Mouse (Mus musculus) monocyte, adult 2 months (primary cell): Measurements from ENCODE around the gene Wnt6.

Source experiments
- DNase-seq, 2 experiments: peaks; one replicate each; pipeline ENCODE4 v3.0.0; 2022; ENCODE audit warnings: low spot score in 2 of 2, low read depth in 1 of 2

Wnt6 gene

DNA sequence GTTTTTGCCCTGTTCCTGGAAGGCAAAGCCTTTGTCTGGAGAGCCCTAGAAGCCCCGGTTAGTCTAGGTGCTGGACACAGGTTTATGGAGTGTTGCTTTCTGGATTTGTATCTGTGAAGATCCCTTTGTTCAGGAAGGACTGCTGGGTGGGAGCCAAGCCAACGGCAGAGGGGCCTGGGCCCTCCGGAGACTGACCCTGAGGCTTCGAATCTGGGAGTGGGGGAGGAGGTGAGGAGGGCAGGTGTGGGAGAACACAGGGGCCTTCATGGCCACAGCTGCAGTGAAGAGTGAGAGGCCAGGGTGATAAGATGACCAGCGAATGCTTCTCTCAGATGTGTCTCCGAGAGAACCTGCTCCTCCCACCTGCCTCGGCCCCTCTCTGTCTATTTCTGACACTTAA is 2.4 kb downstream of the Wnt6 start:
- DNase-seq = no peak

DNA sequence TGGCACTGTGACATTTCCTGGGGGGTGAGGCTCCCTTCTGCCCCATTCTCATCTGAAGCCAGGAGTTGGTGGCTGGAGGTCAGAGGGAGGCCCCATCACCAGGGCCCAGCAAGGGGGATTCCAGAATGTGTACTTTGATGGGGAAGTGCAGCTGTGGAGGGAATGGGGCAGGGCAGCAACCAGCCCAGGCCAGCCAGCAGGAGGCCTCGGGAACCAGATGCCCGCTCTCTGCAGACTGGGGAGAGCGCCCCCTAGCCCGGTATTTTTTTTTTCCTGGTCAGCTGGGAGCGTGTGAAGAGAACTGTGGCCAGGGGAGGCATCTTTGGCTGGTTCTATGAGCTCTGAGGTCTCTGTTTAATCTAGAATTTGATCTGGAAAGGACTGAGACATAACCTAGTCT is 4.1 kb downstream of the Wnt6 start:
- DNase-seq = peak; percentile 38 to 69

DNA sequence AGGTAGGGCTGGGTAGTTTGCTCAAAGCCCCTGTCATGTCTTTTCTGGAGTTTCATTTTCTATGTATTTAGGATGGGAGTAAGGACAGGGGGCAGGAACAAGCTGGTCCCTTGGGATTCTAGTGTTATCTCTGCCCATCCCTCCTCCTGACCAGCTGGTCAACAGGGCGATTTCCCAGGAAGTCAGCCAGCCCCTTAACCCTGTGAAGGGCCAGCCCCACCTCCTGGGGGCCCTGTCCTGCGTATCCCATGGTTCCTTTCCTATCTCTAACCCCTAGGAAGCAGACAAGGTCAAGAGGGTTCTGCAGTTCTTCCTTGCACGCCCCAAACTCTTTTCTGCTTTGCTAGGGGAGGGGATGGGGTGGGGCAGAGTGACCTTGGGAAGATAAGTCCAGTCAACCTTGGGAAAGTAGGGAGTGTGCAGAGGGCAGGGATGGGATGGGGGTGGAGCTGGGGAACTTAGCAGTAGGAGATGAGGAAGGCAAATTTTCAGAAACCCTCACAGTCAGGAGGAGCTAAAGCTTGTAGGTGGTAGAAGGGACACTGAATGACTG is 7.3 kb downstream of the Wnt6 start:
- no peak for DNase-seq

DNA sequence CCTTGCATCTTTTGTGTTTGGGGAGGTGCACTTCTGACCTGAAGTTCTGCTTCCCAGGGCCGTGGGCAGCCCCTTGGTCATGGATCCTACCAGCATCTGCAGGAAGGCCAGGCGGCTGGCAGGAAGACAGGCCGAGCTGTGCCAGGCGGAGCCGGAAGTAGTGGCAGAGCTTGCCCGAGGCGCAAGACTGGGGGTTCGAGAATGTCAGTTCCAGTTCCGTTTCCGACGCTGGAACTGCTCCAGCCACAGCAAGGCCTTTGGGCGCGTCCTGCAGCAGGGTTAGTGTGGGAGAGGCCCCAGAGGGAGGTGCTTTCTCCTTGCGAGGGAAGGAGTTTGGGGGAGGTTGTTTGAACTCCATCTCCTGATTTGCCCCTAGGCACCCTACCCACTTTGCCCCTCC is 10.4 kb downstream of the Wnt6 start:
- peak; percentile 52 to 57 for DNase-seq

DNA sequence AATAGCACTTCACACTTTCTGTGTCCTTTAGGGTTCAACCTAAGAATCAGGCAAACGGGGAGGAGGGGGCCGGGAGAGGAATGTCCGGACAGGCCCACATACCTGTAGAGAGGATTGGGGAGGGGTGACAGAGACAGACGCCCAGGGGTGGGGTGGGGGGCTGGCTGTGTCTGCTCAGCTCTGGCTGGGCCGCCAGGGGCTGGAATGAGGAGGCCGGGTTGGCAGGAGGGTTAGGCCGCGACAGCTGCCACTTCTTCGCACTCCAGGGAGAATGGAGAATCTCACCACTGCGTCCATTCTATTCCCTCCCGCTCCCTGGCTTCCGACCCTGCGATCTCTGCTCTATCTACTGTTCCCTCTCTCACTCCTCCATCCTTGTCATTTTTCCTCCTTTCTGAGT is 11.9 kb downstream of the Wnt6 start:
- no peak for DNase-seq

DNA sequence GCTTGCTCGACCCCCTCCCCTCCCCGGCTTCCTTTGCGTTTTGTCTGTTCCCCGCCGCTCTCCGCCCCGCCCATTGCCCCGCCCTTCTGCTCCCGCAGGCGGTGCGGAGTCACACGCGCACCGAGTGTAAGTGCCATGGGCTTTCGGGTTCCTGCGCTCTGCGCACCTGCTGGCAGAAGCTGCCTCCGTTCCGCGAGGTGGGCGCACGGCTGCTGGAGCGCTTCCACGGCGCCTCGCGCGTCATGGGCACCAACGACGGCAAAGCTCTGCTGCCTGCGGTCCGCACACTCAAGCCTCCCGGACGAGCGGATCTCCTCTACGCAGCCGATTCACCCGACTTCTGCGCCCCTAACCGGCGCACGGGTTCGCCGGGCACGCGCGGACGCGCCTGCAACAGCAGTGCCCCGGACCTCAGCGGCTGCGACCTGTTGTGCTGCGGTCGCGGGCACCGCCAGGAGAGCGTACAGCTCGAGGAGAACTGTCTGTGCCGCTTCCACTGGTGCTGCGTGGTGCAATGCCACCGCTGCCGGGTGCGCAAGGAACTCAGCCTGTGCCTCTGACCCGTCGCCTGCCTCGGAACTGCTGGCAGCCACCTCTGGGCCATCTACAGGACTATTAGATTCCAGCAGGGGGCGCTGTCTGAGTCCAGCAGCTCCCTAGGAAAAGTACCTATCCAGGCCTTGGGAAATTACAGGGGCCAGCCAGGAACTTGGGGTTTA is 12.5 kb downstream of the Wnt6 start:
- DNase-seq = peak in 1 of 2 experiments; percentile 51

DNA sequence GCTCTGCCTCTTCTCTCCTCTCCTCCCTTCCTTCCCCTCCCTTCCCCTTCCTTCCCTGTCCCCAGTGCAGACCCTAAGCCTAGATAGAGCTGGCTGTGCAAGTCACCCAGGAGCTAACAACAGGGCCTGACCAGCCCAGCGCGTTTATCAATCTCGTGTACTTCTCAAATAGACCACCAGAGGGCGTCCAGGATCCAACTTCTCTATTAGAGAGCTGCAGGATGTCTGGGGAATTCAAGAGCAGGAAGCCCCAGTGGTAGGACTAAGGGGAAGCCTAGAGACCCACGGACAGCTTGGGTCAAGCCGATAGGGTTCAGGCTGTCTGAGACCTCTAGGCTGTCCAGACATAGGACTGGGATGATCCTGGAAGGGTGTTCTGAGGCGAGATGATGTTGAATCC is 16.2 kb downstream of the Wnt6 start:
- DNase-seq = peak; percentile 56 to 71

DNA sequence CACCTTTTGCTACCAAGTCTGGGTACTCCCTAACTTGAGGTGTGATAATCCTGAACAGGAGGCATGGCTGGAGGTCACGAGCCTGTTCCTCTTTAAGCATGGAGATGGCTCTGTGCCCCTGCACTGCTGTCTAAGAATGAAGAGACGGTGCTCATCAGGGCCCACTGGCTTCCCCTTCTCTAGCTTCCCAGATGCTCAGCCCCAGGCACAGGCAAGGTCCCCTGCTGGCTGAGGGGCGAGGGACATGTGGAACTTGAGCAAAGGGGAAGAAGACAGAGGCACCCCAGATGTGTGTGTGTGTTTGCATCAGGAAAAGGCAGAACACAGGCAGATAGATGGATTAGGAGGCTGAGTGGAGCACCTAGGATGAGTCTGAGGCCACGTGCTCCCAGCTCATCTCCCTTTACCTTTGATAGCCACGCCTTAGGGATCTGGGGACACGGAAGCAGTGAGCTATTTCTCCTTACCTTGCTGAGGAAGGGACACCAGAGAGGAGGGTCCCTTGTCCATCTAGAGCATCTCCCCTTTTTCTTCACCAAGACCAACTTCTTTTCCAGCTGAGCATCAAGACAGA is 17.0 kb downstream of the Wnt6 start:
- DNase-seq = peak in 1 of 2 experiments; percentile 30

DNA sequence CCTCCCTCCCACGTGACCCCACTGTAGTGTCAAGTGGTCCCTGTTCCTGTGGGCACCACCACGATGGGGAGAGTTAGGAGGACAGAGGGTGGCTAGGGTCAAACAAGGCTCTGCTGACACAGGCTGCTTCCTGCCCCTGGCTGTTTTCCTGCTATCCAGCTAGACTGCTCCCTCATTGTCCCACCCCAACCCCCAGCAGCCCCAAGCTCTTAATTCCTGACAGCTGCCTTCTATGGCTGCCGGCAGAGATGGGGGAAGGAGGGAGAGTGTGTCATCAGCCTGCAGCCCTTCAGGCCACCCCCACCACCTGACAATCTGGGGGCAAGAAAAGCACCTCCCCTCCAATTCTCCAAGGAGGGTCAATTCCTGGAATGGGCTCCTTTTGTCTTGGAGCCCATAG is 18.4 kb downstream of the Wnt6 start:
- no peak for DNase-seq

DNA sequence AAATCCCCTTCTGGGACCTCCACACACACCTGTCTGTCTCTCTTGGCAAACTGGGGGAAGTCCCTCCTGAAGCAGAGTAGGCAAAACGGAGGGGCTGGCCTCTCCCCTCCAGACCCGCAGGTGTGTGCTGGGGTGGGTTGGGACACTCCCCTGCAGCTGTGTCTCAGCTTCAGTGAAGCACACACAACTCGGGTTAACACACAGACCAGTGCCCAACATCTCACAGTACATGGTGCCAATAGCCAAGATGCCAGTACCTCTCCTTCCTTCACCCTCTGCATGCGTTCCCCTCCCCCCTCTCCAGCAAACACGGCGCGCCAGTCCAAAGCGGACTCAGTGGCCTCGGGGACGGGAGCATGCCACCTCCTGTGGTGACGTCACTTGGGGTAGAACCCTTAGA is 19.6 kb downstream of the Wnt6 start, which contains the start of gene Wnt10a:
Wnt10a (plus strand) TSS at position 268 of the 400 bp plus-strand sequence.
- no peak for DNase-seq

DNA sequence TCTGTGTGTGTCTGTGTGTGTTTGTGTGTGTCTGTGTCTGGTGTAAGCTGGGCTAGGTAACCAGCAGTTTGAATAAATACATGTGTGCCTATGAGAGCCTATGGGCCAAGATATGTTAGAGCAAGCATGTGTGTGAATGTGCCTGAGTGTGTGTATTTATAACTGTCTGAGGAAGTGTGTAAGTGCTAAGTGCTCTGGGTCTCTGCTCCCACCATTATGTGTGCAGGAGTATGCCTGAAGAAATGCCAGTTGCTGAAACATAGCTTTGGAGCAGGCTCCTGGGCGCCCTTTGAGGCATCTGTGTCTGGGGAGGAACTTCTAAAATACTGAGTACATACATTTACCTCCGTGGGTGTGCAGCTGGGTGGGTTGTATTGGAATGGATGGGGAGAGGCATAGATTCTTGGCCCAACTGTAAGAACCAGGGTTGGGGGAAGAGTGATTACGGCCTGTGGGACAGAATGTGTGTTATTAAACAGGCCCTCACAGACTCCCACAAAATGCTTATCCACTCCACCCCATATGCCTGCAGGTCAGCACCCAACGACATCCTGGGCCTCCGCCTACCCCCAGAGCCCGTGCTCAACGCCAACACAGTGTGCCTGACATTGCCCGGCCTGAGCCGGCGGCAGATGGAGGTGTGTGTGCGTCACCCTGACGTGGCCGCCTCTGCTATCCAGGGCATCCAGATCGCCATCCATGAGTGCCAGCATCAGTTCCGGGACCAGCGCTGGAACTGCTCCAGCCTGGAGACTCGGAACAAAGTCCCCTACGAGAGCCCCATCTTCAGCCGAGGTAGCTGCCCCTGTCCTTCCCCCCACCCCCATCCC is 21.4 kb downstream of the Wnt6 start:
- no peak for DNase-seq

DNA sequence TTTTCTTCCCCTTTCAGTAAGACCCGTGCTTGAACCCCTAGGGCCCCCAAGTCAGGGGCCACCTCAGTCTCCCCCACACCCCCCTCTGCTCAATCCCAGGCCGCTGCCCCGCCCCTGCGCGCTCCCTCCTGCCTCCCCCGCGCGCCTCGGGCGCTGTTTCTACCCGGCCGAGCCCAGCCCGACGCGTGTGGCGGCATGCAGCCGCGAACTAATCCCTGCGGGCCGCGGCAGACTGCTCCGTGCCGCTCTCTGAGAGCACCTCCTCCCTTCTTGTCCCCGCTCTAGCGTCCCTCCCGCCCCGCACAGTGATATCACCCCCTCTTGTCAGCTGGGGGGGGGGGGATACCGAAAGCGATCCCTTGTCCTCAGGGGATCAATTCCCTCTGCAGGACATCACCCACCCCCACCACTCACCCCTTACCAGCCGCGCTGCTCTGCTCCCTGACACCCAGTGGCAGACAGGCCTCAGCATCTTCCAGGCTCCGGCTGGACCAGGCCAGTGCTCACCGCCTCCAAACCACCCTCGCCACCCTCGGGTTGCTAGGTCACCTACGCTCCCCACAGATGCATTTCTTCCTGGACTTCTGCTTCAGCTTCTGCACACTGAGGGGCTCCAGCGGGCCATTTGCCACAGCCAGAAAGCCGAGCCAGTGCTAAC is 22.9 kb downstream of the Wnt6 start:
- no peak for DNase-seq

DNA sequence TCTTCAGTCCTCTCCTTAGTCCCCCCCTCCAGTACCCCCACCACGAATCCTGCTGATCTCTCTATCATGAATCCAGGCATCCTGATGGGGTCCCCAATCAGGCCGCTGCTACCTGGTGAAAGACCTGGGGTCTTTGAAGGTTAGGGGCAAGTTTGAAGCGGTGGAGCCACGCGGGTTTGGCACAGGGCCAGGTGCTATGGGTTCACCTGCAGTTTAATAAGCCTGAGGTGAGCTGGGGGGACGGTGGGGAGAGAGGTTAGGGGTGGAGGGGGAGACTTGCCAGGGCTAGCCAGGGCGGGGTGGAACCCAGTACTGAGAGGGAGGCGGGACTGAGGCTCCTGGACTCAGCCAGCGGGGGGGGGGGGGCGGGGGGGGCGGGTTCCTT is 23.4 kb downstream of the Wnt6 start:
- DNase-seq = no peak

DNA sequence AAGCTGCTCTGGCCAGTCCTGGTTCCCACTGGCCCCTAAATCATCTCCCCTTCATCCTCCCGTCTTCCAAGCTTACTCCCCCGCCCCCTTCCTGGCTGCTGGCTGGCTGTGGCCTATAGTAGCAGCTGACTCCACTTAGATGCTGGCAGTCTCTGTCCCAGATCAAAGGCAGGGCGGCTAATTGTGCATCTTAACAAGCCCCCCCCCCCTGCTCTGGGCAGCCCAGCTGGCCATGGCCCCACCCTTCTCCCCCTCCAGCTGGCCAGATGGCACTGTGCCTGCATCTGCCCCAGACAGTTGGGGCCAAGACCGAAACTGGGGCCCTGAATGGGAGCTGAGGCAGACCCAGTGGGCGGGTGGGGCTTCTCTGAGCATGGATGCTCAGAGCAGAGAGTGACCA is 25.8 kb downstream of the Wnt6 start:
- DNase-seq = no peak

DNA sequence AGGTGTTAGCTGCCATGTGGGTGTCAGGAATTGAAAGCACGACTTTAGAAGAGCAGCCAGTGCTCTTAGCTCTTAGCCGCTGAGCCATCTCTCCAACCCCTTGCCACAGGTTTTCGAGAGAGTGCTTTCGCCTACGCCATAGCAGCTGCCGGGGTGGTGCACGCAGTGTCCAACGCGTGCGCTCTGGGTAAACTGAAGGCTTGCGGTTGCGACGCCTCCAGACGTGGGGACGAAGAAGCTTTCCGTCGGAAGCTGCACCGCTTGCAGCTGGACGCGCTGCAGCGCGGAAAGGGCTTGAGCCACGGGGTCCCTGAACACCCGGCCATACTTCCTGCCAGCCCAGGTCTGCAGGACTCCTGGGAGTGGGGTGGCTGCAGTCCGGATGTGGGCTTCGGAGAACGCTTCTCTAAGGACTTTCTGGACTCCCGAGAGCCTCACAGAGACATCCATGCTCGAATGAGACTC is 28.8 kb downstream of the Wnt6 start:
- DNase-seq = no peak

DNA sequence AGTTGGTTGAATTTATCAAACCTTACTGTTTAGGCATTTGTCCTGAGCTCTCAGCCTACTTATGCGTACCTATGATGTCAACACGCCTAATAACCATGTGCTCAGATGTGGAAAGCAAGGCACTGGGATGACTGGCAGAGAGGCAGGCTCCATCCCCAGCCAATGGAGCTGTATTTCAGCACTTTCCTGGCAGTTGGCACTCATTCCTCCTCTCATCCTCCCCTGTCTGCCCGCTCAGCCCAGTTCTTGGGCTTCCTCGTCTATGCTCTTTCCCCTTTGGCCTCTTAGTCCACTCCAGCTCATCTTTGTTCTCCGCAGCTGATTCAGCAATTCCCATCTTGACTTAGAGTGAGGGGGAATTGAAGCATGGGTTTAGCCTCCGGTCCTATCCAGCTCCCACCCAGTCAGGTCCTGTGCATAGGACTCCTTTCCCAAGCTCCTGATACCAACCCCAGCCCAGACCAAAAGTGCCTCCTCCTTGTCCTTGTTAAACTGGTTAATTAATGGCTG is 30.0 kb downstream of the Wnt6 start:
- no peak for DNase-seq

DNA sequence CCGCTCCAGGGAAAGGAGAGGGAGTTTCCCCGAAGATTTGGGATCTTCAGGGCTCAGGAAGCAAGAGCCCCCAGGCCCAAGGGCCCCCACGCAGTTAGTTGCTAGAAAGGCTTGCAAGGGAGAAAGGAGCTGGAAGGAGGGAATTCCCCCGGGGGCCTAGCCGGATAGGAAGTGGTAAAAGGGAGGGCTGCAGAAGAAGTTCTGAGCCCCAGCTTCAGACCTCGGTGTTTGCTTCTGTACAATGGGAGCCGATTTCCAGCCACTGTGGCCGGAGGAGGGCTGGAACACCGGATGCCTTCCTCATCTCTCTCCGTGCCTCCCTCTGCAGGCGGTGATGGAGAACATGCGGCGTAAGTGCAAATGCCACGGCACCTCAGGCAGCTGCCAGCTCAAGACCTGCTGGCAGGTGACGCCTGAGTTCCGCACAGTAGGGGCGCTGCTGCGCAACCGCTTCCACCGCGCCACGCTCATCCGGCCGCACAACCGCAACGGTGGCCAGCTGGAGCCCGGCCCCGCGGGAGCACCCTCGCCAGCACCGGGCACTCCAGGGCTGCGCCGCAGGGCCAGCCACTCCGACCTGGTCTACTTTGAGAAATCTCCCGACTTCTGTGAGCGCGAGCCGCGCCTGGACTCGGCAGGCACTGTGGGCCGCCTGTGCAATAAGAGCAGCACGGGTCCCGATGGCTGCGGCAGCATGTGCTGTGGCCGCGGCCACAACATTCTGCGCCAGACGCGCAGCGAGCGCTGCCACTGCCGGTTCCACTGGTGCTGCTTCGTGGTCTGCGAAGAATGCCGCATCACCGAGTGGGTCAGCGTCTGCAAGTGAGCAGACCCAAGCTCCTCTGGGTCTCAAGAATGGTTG is 31.3 kb downstream of the Wnt6 start:
- peak in 1 of 2 experiments; percentile 19 for DNase-seq

DNA sequence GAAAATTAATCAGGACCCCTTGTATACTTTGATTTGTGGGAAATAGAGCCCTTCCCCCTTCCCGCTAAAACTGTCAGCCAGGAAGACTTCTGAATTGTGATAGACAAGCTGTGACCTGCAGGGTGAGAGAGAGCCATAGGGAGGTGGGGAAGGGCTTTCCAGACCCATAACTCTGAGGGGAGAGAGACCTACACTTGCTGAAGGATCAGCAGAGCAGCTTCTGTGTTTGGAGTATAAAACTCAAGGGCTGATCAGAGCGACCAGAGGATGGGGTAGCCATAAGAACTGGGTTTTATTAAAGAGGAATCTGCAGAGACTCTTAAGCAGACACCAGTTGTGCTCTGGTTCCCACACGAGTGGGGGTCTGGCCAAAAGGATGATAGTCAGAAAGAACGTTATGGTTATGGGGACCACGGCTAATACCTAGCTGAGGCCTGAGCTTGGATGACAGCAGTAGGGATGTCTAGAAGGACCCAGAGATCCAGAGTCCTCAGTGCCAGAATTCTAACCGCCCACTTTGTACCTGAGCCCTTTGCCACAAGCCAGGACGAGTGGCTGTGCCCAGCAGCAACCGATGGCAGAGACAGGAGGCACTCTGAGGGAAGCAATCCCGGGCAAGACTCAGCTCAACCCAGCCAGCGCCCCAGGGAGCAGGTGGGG is 32.6 kb downstream of the Wnt6 start:
- no peak for DNase-seq

DNA sequence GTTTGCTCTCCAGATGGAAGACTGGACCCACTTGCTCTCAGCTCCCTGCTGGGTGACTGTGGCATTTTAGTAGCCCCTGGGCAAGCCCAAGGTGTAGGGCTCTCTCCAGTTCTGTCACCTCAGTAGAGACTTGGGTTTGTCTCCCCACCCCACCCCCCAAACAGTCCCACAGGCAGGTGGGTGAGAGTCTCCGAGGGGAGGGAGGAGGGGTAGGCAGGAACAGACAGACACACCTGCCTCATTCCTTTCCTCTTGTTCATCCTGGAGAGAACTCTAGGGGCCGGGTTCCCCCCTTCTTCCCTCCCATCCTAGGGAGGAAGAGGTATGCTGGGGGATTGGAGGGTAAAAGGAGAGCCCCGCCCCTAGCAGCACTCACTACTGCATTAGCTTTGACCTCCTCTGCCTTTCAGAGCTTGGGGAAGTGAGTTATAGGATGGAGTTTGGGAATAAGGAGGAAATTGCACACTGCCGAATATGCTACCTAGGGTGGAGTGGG is 33.7 kb downstream of the Wnt6 start:
- DNase-seq = no peak
